Mouse (Mus musculus): ENCODE measurements around the gene Elmsan1.

Gene Elmsan1

DNA sequence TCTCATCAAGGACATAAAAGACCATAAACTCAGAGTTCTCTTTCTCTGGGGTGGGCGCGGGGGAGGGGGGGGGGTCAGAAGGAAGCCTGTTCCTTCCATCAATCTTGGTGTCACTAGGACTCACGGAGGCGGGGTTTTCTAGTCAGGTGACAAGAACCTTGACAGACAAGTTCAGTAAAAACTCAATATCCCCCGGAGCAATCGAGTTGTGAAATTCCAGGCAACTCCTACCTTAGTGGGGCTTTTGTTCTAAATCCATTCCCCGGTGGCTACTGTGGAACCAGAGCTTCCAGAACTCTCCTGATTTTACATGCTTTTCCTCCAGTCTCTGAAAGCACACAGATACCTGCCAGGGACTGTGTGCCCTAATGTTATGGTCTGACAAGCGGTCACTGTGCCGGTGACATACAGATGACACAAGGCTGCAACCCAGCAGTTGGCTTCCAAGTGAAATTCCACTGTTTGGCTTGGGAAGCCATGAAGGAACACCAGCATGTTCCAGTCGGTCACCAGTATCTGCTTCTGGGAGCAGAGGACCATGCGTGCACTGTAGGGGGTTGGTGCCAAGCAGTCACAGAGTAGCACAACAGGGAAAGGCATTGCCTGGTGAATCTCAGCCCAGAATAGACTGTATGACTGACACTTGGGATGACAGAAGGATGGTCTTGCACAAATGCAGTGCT is 2.8 kb downstream of the Elmsan1 start:
- DNase-seq, result no peak

- DNase-seq, result no peak
Observed at GRCm38 (mm10) chr12:84214495-84215175, 4.0 kb downstream of the Elmsan1 start.

GRCm38 (mm10) chr12:84212297-84212696 is 6.4 kb downstream of the Elmsan1 start:
- DNase-seq, result no peak

- no peak for DNase-seq
Observed at GRCm38 (mm10) chr12:84211021-84211538, 7.6 kb downstream of the Elmsan1 start.

DNA sequence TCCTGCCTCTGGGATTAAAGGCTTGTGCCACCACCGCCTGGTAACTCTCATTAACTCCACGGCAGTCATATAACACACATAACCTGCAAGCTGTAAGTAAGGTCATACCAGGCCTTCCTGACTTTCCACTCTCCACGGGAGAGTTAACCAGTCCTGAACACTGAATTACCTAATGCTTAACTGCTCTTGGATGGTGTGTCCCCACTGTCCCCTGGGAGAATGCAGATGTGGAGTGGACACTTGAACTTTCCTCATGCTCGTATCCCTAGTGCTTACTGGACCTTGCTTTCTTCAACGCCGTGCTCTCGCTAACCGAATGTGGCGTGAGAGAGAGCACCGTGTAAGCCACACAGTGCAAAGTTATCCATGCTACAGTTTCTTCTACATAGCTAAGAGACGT is 8.4 kb downstream of the Elmsan1 start:
- DNase-seq, result no peak

- no peak for DNase-seq
Observed at GRCm38 (mm10) chr12:84209093-84209492, 9.6 kb downstream of the Elmsan1 start.

- DNase-seq, result no peak
Observed at GRCm38 (mm10) chr12:84207209-84207817, 11.4 kb downstream of the Elmsan1 start.

- peak; percentile 44 for DNase-seq
Observed at GRCm38 (mm10) chr12:84206525-84206924, 12.2 kb downstream of the Elmsan1 start.

- no peak for DNase-seq
Observed at GRCm38 (mm10) chr12:84205659-84206185, 13.0 kb downstream of the Elmsan1 start.

GRCm38 (mm10) chr12:84204662-84205061 is 14.0 kb downstream of the Elmsan1 start:
- no peak for DNase-seq

DNA sequence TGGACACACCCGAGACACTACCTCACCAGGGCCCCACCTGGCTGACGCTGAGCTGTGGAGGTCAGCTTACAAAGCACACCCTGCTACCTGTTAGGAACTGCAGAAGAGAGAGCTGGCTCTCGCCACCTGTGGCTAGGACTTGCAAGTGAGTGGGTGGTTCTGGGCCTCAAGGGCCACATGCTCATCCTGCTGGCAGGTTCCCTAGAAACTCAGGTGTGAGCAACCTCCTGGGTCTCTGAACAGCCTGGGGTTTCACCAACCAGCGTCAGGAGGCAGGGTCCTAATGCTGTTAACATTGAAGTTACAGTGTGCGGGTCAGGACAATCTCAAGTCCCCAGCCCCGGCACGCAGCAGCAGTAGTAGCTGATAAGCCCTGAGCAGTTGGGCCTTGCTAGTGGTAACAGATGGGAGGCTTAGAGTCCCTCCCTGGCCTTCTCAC is 14.9 kb downstream of the Elmsan1 start:
- no peak for DNase-seq

- no peak for DNase-seq
Observed at GRCm38 (mm10) chr12:84203170-84203777, 15.4 kb downstream of the Elmsan1 start.

- DNase-seq, result no peak
Observed at GRCm38 (mm10) chr12:84202561-84202960, 16.1 kb downstream of the Elmsan1 start.

DNA sequence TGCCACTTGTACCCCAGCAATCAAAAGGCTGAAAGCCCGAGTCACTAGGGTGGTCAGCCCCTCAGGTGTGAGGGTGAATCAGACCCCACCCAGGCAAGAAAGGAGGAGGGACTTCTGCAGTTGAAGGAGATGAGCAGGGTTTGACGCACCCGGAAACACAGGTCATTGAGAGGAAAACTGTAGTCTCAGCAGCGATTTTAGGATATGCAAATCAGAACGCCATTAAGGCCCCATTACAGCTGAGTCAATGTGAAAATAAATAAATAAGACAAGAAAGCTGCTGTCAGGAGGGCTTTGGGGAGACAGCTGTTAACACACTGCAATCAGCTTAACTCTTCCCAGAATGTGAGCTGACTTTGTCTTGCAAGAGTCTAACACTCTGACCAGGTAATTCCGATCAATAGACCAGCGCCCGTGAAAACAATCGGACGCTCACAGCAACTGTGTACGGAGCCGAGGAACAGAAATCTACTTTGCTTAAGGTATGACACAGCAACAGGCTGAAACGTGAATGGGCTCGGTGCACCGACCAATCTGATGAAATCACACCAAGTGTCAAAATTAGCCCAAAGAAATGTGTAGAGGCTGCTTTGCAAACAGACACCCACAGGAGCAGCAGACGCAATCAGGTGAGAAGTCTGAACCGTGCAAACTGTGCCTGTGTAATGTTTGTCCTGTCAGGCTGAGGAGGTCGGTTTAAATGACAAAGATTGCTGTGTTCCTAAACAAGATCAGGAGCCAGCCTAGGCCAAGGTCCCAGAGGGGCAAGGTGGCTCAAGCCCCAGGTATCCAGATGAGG is 16.8 kb downstream of the Elmsan1 start:
- DNase-seq, result no peak

DNA sequence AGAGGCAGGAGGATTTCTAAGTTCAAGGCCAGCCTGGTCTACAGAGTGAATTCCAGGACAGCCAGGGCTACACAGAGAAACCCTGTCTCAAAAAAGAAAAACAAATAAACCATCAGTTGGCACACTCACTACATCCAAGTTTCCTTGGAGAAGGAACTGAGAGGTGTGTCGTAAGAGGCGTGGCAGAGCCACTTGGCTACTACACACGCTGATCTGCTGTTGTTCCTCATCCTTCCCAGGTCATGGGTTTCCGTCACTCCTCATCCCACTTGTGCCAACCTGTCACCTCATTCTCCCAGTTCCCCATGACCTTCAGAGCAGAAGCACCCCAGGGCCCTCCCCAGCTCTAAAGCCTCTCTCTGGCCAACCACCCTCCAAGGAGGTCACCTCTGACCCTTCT is 17.5 kb downstream of the Elmsan1 start:
- no peak for DNase-seq

- DNase-seq, result no peak
Observed at GRCm38 (mm10) chr12:84198880-84199279, 19.8 kb downstream of the Elmsan1 start.

DNA sequence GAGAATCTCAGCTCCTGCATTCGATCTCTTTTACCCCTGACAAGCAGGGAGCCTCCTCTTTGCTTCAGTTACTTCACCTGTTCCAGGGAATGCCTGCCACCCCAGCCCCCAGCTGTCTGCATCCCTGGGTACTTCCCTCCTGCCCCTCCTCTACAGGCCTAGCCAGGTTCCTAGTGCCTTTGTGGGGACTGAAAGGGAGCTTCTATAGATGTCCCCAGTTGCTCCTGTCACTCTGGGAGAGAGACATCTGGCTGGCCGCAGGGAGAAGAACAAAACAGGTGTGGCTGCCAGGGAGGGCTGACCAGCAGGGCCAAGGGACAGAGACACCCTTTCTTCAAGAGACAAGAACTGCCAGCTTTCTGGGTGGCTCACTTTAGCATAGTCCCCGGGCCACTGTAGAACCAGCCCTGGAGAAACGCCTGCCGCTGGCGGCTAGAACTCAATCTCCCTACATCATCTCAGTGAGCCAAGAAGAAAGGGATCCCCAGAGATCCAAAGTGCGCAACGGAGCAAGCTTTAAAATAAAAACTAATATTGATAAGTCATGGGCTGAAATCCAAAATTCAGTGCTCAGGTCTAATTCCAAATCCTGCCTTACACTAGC is 20.5 kb downstream of the Elmsan1 start:
- DNase-seq, result no peak

- no peak for DNase-seq
Observed at GRCm38 (mm10) chr12:84195195-84195594, 23.5 kb downstream of the Elmsan1 start.

DNA sequence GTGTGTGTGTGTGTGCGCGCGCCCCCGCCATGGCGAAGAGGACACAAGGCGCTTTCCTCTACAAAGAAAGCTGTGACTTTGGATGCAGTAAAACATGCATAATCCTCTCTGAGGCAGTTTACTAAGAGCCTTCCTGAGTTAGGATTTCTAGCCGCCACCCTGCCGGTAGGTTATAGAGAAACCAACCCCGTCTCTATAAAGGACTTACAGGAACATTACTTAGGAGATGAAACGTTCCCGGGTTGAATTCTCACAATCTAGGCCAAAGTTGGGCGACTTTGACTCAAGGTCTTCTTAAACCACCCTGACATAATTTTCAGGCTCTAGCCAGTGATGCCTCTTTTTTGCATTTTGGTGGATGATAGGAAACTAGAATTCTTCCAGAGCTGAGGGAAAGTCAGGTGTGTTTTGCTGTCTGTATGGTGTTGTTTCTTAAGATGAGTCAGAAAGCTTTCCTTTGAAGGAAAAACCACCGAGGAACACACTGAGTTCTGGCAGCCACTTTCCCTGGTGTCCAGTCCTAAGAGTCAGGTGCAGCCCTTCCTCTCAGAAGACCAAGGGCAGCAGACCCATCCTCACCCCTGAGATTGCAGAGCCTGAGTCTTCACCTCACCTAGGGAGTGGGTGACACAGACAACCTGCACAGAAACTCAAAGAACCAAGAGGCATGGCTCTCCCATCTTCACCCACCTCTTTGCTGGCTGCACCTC is 24.1 kb downstream of the Elmsan1 start:
- no peak for DNase-seq

DNA sequence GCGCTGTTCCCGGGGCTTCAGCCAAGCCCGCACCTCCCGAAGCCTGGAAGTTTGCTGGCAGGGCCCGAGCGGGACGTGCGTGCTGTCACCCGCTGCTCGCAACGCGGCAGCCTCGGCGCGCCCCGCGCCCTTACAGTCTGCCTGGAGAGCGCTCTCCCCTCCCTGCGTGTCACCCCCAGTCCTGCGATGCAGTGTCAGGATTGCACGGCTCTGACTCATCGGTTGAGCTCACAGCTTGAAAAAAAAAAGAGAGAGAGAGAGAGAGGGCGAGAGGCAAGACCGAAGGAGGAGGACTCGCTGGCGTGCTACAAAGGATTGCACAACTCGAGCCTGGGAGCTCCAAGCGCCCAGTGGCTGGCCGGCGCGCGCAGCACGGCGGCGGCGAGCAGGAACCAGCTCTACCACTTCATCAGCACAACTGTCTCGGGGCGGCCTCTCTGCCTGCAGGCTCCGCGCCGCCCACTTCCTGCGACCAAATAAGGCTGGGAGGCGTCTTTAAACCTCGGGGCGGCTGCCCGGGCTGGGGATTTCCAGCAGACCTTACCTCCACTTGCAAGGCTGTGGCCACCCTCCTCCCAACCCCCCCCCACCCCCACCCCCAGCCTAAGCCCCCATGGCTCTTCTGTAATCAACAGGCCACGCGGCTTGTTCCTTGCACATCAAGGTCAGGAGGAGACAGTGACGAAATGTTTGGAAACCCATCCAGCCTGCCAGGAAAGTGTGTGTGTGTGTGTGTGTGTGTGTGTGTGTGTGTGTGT is 24.9 kb downstream of the Elmsan1 start:
- DNase-seq, result peak; percentile 94

Measured in thymus, postnatal 4 days (tissue).